Mouse (Mus musculus) 3T3-L1 (cell line): ENCODE data around the gene Pou2f1.

Source experiments
- DNase-seq: peaks from one replicate; pipeline ENCODE4 v3.0.0-alpha.2; 2015; ENCODE audit warnings: low read depth, low spot score

Gene Pou2f1

GRCm38 (mm10) chr1:165882146-165882900 is 120.2 kb downstream of the Pou2f1 start:
- no peak for DNase-seq

GRCm38 (mm10) chr1:165878751-165879150 is 123.7 kb downstream of the Pou2f1 start:
- DNase-seq: no peak

GRCm38 (mm10) chr1:165875520-165876284 is 126.8 kb downstream of the Pou2f1 start:
- no peak for DNase-seq

- no peak for DNase-seq
Measured at GRCm38 (mm10) chr1:165874645-165875044, 127.8 kb downstream of the Pou2f1 start.

- no peak for DNase-seq
Measured at GRCm38 (mm10) chr1:165868659-165869058, 133.8 kb downstream of the Pou2f1 start.

GRCm38 (mm10) chr1:165866630-165867280 is 135.7 kb downstream of the Pou2f1 start:
- no peak for DNase-seq

- peak; percentile 22 for DNase-seq
Measured at GRCm38 (mm10) chr1:165864864-165865795, 137.3 kb downstream of the Pou2f1 start.

- no peak for DNase-seq
Measured at GRCm38 (mm10) chr1:165862059-165862458, 140.4 kb downstream of the Pou2f1 start.

GRCm38 (mm10) chr1:165861235-165861609 is 141.3 kb downstream of the Pou2f1 start:
- no peak for DNase-seq

- no peak for DNase-seq
Measured at GRCm38 (mm10) chr1:165860373-165861234, 141.9 kb downstream of the Pou2f1 start.

- DNase-seq: peak; percentile 37
Measured at GRCm38 (mm10) chr1:165858356-165858755, 144.1 kb downstream of the Pou2f1 start.

- no peak for DNase-seq
Measured at GRCm38 (mm10) chr1:165857279-165857678, 145.2 kb downstream of the Pou2f1 start.

GRCm38 (mm10) chr1:165855759-165856545 is 146.5 kb downstream of the Pou2f1 start:
- DNase-seq: no peak

GRCm38 (mm10) chr1:165853729-165854420 is 148.6 kb downstream of the Pou2f1 start:
- peak; percentile 69 for DNase-seq

GRCm38 (mm10) chr1:165853131-165853721 is 149.3 kb downstream of the Pou2f1 start:
- no peak for DNase-seq

- DNase-seq: no peak
Measured at GRCm38 (mm10) chr1:165852131-165852530, 150.3 kb downstream of the Pou2f1 start.

- no peak for DNase-seq
Measured at GRCm38 (mm10) chr1:165849458-165850445, 152.7 kb downstream of the Pou2f1 start.
